Mouse (Mus musculus): ENCODE data around the gene Prdx5.
A peak's percentile ranks its signal among the peaks of the same experiment; 100 is the strongest.

Gene Prdx5

DNA sequence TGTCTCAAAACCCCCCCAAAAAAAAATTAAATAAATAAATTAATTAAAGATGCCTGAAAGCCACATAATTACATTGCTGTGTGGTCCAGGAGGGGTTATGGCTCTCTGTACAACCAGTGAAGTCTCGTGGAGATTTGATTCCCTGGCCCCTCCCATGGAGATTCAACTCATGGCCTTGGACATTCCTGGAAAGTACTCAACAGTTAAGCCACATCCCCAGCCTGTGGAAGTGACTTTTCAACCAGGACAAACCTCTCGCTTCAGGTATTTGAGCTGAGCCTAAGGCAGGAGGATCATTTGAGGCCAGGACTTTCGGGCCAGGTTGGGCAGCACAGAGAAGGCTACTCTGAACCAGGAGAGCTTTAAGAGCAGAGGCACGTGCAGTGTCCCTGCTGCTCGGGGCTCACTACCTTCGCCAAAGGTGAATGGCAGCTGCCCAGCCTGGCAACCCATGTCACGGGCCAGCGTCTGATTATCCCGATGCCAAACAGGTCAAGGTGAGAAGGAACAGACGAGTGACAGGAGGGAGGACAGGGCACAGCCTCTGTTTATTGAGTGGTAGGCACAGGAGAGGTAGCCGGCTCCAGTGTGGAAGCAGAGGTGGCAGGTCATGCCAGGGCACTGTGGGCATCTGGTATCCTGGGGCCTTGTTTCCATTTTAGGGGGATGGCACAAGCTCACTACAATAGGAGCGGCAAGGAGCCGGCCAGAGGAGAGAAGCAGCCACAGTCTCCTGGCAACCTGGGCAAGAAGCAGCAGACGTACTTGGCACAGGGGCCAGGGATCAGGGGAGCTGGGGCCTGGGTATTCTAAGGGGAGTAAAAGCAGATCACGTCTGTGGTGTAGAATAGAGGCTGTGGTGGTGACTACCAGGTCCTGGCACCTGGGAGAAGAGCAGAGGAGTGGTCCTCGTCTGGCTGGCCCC is 27.9 kb upstream of the Prdx5 start:
- DNase-seq (ENCODE audit: low spot score in 2 of 2), result no peak

DNA sequence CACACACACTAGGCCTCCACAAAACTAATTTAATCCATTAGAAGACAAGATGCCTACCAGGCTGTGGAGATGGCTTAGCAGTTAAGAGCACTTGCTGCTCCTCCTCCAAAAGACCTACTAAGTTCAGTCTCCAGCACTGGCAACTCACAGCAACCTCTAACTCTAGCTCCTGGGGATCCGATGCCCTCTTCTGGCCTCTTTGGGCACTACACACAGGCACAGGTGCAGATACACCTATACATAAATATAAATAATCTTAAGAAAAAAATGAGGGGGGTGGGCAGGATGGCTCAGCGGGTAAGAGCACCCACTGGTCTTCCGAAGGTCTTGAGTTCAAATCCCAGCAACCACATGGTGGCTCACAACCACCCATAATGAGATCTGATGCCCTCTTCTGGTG is 26.4 kb upstream of the Prdx5 start:
- DNase-seq (ENCODE audit: low spot score in 2 of 2), result no peak

DNA sequence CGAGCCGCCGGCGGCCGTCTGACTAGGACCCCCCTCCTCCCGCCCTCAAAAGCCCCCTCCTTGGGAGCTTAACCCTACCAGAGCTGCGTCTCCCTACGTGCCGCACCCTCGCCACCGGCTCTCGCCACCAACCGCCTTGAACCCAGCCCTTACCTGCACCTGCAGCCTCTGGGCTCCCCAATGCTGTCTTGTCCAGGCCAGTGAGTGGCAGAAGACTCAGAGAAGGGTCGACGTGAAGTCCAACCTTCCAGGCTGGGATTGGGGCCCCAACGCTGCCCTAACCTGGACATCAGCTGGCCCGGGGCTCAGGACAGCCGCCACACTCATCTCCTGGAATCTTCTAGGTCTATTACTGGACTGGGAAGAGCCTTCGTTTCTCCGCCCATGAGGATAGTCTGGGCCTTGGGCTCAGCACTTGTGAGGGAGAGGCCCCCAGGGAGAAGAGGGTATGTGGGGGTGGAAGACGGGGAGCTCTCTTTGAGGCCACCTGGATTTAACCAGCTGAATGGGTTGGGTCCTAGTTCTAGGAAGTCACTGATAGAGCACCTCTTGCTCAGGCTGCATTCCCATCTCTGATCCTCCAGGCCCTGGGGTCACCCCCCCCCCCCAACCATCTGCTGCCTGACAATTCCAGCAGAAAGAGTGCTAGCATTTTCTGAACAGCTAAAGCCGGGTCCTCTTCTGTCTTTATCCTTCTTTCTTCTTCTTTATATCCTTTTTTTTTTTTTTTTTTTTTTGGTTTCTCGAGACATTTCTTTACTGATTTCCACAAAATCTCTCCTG is 24.5 kb upstream of the Prdx5 start, which contains the start of gene Kcnk4:
Gene Kcnk4, minus strand, starts transcription at position 321 of the 783 bp plus-strand sequence.
- DNase-seq (ENCODE audit: low spot score in 2 of 2), result no peak

DNA sequence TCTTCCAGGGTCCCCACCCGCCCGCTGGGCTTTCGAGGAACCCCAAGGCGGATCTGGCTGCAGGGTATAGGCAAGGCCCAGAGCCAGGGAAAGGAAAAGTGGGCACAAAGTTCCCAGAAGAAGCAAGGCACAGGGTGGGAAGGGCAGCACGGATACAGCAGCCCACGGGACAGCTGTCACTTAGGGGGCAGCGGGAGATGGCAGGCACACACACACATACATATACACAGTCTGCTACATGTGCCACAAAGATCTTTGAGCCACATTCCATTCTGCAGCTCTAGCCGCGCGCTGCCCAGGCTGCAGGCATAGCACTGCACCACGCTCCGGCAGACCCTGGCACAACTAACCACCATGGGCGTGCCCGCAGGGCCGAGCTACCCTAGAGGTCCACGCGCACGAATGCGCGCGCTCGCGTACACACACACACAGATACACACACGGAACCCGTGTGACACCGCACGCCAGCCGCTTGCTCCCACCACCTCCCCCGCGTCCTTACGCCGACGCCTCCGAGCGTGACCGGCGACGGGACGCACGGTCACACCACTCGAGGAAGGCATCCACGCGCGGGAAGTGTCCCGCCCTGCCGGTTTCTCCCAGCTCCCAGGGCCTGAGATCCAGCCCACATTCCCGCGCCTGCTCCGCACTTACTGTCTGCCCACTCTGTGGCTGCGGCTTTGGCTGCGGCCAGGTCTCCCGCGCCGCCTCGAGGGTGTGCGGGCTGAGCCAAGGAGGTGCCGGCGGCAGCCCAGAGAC is 23.7 kb upstream of the Prdx5 start:
- DNase-seq (ENCODE audit: low spot score in 2 of 2), result peak; percentile 50 to 74

DNA sequence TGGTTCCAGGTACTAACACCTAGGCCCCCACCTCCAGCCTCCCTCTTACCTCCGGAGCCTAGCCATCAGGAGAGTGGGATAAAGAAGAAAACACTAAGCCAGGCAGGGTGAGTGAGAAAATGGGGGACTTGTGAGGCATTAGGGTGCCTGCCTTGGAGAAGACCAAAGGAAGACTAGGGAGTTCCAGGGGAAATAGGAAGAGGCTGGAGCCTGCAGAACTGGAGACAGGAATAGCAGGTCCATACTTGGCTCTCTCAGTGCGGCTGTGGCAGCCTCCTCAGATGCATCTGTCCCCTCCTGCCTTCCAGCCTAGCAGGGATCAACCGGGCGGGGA is 23.2 kb upstream of the Prdx5 start:
- DNase-seq (ENCODE audit: low spot score in 2 of 2), result no peak

DNA sequence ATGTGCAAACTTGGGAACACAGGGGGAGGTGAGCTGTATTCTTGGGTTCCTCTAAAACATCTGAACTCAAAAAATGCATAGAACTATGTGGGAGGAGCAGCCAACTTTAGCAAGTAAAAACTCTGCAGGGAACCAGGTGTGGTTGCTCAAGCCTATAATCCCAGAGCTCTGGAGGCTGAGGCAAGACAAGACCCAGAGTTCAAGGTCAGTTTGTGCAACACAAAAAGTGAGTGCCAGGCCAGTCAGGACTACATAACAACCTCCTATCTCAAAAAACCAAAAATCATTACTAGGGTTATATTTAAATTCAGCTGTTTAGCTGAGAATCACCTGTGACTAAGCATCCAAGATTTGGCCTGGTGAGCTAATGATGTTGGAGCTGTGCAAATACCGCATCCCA is 22.1 kb upstream of the Prdx5 start:
- no peak for DNase-seq (ENCODE audit: low spot score in 2 of 2)

DNA sequence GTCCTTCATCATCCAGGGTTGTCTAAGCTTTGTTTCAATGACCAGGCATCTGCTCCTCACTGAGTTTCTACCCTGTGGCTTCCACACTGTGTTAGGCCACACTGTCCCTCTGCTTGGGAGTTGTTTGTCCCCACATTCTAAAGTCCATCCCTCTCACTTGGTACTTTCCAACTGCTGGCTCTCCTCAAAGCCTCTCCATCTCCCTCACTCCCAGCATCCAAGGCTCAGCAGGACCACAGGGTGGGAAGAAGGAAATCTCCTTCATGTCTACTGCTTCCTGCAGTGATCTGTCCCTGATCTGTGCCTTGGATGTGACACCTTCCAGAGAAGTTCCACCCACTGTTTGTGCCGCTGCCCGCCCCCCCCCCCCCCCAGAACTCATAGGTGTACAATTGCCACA is 21.1 kb upstream of the Prdx5 start:
- DNase-seq (ENCODE audit: low spot score in 2 of 2), result no peak

DNA sequence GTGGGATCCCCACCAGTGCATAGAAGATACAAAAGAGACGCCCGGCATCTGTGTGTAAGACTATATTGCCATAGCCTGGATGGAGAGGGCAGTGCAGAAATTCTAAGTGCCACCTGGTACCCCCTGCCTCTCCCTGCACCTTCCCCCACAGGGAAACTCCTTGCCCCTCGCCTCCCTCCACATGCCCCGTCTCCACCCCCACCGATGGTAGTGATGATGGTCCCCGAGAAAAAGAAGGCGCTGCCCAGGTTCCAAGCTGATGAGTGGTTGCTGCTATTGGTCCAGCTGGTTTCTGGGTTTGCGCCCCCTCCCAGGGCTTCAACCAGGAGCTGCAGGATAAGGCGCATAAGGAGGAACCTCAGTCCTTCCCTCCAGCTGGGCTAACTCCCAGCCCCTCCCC is 18.2 kb upstream of the Prdx5 start:
- DNase-seq (ENCODE audit: low spot score in 2 of 2), result no peak

DNA sequence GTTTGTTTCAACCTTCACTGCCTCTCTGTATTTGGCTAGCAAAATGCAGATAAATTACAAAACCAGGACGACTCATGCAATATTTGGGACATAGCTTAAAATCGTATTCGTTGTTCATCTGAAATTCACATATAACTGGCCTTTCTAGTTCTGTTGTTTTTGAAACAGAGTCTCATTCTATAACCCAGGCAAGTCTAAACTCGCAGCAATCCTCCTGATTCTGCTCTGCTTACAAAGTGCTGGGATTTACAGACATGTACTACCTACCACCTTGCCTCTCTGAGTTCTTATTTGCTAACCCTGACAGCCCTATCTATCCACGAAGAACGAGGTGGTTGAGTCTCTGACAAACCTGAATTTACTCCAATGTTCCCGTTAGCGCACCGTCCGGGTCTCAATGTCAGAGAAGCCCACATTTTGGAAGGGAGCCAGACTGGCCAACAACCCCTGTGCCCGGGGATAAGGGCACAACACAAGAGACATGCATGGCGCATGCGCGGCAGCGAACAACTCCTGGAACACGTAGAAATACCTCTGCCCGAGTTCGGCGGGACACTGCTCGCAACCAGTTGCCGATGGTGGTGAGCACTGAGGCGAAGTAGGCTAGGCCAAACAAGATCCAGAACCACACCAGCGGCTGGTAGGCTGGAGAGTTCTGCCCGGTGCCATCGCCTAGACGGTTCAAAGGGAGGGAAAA is 16.8 kb upstream of the Prdx5 start:
- DNase-seq (ENCODE audit: low spot score in 2 of 2), result no peak

DNA sequence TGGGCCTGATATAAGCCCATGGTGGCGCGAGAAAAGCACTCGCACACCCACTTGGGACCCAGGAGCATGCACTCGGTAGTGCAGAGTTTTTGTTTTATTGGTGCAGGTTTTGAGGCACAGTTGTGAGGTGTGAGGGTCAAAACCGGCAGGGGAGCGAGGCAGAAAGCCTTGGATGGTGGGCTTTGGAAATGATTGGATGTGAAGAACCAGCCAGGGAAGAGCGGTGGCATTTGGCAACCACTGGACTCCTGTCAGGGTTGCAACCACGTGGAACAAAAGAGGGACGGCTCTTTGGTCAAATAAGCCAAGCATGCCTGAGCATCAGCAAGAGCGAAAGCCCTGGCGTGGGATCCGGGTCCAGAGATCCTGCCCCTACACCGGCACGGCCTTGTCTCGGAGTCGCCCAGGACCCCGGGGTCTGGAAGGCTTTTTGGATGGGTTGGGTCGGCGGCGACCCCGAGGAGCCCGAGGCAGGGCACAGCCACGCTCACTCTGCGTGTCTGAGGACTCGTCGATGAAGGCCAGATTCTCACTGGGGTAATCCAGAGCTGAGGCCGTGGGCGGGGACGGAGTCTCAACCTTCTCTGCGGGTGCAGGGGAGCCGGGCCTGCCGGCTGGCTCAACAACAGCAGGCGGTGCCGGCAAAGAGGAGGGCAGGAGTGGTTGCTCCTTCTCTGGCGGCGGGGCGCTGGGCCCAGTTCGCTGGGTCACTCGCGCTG is 15.9 kb upstream of the Prdx5 start:
- DNase-seq (ENCODE audit: low spot score in 2 of 2), result no peak

DNA sequence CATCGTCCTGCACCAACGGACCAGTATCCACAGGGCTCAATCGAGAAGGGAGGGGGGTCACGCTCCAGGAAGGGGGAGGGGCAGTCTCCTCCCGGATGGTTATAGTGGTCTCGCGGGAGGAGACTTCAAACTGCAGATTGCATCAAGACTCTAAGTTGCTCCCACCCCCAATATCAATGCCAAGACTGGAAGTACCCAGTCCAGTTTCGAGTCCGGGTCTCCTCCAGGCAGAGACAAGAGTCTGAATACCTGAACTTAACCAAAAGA is 15.3 kb upstream of the Prdx5 start, which contains the start of gene Catsperz:
Gene Catsperz, minus strand, starts transcription at position 74 of the 267 bp plus-strand sequence.
- DNase-seq (ENCODE audit: low spot score in 2 of 2), result no peak

DNA sequence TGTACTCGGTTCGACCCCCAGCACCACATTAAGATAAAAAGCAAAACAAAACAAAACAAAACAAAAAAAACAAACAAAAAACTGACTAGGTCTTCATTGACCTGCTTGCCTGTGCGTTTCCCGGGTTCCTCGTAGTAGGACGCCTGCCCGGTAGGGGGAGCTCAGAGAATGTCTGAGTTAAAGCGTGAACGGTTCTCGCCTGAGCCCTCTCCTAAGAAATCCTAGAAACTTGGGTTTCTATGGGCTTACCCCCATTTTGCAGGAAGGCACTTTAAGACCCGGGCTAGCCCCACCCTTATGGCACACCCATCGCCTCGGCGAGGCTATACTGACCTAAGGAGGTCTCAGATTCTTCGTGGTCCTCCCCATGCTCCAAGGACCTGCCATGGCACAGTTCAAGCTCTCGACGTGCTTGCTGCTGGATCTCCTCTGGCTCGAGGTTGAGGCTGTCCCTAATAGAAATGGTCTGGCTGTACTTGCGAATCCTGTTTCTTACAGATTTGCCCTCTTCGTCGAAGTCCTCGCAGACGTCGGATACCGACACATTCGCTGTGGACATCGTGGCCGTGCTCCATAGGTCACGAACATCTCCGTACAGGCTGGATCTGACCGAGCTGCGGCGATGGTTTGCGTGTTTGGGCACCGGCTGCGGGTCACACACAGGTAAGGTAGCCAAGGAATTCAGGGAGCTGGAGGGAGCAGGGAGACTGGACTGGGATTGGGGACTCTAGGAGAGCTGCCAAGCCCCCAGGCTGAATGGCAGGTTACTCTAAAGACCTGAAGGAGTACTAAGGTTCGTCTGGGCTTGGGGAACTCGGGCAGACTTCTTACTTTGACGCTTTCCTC is 14.8 kb upstream of the Prdx5 start:
- peak; percentile 93 to 95 for DNase-seq (ENCODE audit: low spot score in 2 of 2)

DNA sequence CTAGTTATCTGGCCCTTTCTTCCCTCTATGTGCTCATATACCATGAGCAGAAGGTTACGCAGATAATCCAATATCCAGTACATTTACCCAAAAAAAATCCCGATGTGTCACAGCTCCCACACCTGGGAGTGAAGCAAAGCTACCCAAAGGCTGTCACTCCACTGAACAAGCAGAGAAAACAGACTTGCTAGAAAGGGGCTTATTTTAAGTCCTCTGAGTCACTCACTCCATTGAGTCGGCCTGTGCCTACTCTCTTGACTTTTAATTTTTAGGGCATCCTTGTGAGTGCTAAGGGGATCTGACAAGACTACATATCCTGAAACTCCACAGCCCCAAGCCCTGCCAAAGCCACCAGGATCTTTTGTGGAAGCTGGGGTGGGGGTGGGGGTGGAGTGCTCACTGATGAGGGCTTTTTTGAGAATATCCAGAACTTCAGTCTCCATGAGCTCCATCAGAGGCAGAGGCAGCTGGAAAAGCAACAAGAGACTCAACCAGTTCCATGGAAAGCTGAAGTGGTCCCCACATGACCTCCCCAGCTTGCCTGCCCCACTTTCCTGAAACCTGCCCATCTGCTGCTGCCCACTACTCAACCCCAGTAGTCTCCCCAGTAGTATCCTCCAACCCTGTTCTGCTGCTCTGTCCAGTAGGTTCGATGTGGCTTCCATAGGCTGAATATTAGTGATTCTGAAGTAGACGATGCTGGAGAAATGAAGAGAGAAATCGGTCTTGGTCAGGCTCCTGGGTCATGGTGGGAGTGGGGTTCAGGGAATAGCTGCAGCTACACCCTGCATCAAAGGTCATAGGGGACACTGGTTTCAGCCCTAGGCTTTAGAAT is 13.2 kb upstream of the Prdx5 start:
- peak in 1 of 2 experiments; percentile 28 for DNase-seq (ENCODE audit: low spot score in 2 of 2)

DNA sequence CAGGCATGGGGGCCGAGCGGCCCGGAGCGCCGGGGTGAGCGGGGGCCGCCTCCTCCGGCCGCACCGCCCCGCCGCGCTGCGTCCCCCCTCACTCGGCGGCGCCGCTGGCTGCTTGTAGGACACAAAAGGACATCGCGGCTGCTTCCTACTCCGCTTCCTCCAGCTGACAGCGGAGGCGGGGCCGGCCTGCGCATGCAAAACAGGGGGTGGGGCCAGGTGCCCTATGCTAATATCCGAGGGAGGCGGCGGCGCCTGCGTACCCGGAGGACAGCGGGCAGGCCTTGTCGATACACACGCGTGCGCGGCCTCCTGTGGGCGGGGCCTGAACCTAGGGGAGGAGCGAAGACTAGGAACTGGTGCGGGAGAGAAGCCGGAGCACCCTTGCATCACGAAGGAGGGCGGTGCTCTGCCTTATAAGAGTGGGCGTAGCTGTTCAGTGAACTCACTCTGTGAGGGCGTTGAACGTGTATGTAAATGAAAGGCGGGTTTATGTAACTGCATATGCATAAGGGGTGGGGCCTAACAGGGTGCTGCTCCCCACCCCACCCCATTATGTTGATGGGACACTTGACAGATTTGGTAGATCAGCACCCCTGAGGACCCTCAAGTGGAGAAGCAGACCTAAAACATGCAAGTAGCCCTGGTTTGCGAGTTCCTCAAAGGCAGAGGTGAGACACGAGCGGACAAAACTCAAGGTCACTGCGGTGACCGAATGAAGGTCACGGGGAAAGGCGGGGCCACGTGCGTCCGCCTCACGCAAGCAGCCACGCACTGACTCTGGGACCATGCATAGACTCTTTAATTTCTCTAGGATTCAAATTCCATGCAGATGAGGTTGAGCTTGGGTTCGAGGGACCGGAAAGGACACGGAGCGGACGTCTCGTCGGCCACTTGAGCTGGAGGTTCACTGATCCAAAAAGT is 12.0 kb upstream of the Prdx5 start, which contains the start of gene Esrra:
Gene Esrra, minus strand, starts transcription at position 167 of the 921 bp plus-strand sequence.
- DNase-seq (ENCODE audit: low spot score in 2 of 2), result peak; percentile 100

DNA sequence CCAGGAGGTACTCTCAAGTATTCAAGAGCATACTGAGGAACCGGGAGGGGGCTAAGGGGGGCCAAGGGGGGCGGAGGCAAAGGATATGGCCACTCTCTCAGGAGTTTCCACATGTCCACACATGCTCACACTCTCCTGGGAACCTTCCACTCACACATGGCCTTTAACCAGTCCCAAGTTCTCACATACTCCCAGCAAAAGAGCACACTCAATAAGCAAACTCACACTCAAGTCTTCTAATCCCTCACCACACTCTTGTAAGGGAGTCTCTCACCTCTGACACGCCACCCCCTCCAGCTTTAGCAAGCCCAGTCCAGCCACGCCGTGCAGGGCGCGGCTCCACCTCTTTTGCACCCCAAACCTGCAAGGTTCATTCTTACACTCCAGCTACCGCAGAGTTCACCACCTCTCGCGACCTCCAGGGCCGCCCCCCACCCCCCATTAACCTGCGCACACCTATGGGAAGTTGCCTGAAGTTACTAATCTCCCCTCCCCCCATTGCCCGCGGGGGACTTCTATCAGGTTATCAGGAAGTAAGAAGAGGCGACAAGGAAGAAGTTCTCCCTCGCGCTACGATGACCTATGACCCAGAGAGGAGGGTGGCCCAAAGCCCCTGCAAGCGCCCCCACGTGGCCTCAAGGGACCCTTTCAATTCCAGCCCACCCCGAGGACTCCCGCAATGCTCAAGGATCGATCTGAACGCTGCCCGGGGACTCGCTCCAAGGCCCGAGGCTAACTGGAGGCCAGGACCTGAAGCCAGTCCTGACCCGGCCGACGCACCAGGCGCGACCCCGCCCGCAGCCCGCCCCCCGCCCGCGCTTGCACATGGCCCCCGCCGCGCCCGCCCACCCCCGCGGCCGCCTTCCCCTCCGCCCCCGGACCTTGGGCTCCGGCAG is 11.1 kb upstream of the Prdx5 start:
- DNase-seq (ENCODE audit: low spot score in 2 of 2), result peak in 1 of 2 experiments; percentile 37

DNA sequence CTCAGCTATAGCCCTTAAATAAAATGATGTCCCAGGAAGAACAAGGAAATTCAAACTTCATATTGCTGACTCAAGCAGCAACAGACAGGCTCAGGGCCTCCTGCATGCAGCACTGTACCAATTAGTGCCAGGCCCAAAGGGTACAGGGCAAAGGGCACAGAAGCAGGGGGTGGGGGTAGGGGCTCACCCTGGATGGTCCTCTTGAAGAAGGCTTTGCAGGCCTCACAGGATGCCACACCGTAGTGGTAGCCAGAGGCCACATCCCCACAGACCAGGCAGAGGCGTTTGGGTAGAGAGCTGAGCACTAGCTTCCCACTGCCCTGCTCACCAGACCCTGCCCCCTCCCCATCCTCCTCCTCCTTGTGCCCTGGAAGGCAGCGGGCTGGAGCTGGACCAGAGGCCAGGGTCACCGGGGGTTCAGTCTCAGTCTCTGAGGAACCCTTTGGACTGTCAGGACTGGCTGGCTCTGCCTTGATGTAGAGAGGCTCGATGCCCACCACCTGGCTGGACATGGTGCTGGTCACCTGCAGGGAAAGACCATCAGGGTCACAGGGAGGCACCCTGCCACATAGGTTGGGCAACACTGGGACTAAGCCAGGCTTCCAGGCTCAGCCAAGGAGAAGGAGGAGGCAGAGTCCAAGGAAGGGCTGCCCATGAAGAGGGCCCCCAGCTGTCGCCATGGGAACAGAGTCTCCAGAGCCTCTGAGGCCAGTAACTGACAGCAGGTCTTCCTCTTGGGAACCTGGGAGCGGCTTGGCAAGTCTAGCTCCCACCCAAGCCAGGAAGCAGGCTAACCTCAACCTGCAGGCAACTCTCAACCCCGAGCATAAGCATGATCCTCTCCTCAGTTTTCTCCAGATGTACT is 10.2 kb upstream of the Prdx5 start:
- DNase-seq (ENCODE audit: low spot score in 2 of 2), result peak in 1 of 2 experiments; percentile 36

Measured in right cerebral cortex, adult 2 months (tissue).